Mouse (Mus musculus): ENCODE data around the gene Trip6. TPM values are rescaled to one million over a fixed set of nuclear protein-coding genes. Genes with fewer than 3 reads are reported as not detected.
A peak's percentile ranks its signal among the peaks of the same experiment; 100 is the strongest.

Gene Trip6
- polyA plus RNA-seq (2012; rRNA removed), result 52.6 and 55.2 TPM in 2 replicates

DNA sequence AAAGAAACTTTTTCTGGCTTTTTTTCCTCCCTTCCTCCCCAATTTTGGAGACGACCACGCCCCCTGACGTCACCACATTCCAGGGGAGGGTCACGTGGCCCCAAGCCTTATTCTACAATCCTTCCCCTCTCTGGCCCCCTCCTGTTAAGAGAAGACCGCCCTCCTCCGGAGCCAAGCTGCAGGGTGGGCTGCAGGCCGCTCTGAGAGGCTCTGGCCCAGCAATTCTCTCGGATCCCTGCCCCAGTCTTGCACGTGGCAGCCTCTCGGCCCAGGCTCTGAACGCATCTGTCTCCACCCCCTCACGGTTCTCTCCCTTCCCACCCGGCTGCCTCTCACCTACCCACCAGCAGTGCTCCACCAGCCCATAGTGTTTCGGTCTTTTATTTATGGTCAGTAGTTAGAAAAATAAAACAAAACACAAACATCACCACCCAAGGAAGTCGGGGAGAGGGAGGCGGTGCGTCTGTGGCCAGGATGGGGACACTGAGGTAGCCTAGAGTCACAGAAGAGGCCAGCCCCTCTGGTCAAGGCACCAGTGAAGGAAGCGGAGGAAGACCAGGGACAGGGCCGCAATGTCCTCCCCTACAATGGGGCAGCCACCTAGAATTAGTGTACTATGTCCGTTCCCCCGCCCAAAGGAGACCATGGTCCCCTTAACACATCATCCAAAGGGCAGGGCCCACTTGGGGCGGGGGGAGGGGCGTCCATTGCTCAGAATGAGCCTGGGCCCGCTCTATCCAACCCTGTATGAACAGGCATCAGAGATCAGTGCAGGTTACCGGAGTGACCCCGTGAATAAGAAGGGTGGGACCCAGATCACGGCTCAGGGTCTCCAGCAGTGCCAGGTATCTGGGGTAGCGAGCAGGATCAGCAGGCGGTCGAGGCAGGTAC lies at the start of gene Trip6:
Gene Trip6, minus strand, starts transcription at position 212 of the 891 bp plus-strand sequence.
- Histone ChIP-seq H3K4me3 (replicated peaks; ENCODE audit: extremely low read depth, low read depth, low read length) (peak within 1 kb of the TSS; percentile 66), H3K4me1 (ENCODE audit: control insufficient read depth, insufficient read depth, low read length) (no peaks in the 10 kb centered on the region)
- 27% methylated on average over 30 of the region's 30 CpGs for WGBS
- TF ChIP-seq CTCF (IDR thresholded peaks at IDR 0.05; ENCODE audit: insufficient read depth, low read length) (no peak), POLR2A (IDR thresholded peaks at IDR 0.05; ENCODE audit: borderline replicate concordance, extremely low read depth, low read depth, low read length) (no peak)
- DNase-seq, result peak; percentile 85

DNA sequence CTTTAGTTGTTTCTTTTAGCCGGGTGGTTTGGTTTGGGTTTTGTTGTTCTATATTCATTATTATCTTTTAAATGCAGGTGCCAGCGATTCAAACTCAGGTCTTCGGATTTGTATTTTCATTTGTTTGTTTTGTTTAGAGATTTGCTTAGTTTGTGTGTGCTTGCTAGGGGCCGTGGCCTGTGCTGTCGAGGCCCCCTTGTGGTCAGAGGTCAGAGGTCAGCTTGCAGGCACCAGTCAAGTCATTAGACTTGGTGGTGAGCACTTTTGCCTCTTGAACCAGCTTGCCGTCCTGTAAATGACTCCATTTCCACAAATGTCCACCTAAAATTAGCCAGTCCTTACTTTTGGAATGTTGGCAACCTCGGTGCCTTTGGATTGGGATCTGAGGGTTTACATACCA lies 44.2 kb upstream of the Trip6 start:
- TF ChIP-seq CTCF (IDR thresholded peaks at IDR 0.05; ENCODE audit: insufficient read depth, low read length) (peak; percentile 40), POLR2A (IDR thresholded peaks at IDR 0.05; ENCODE audit: borderline replicate concordance, extremely low read depth, low read depth, low read length) (no peak)
- DNase-seq, result no peak
- no peak overlapping the region for H3K4me3 ChIP-seq (replicated peaks; ENCODE audit: extremely low read depth, low read depth, low read length)
- peaks cover 12% of the 10 kb centered on the region for H3K4me1 ChIP-seq (ENCODE audit: control insufficient read depth, insufficient read depth, low read length)
- 25% methylated on average over 7 of the region's 7 CpGs for WGBS

DNA sequence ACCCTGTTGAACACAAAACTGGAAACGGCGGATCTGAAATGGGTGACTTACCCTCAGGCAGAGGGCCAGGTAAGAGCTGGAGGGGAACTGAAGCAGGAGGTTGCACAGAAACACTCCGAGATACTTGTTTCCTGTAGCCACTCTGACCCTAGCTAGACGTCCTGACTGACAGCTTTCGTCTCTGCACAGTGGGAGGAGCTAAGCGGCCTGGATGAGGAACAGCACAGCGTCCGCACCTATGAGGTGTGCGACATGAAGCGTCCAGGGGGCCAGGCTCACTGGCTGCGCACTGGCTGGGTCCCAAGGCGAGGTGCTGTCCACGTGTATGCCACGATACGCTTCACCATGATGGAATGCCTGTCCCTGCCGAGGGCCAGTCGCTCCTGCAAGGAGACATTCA lies 39.9 kb upstream of the Trip6 start:
- WGBS, result 54% methylated on average over 17 of the region's 17 CpGs
- Histone ChIP-seq H3K4me3 (replicated peaks; ENCODE audit: extremely low read depth, low read depth, low read length) (no peak overlapping the region), H3K4me1 (ENCODE audit: control insufficient read depth, insufficient read depth, low read length) (peaks cover 17% of the 10 kb centered on the region)
- no peak for DNase-seq
- no peak for TF ChIP-seq CTCF (IDR thresholded peaks at IDR 0.05; ENCODE audit: insufficient read depth, low read length)
- TF ChIP-seq POLR2A (IDR thresholded peaks at IDR 0.05; ENCODE audit: borderline replicate concordance, extremely low read depth, low read depth, low read length), result no peak

DNA sequence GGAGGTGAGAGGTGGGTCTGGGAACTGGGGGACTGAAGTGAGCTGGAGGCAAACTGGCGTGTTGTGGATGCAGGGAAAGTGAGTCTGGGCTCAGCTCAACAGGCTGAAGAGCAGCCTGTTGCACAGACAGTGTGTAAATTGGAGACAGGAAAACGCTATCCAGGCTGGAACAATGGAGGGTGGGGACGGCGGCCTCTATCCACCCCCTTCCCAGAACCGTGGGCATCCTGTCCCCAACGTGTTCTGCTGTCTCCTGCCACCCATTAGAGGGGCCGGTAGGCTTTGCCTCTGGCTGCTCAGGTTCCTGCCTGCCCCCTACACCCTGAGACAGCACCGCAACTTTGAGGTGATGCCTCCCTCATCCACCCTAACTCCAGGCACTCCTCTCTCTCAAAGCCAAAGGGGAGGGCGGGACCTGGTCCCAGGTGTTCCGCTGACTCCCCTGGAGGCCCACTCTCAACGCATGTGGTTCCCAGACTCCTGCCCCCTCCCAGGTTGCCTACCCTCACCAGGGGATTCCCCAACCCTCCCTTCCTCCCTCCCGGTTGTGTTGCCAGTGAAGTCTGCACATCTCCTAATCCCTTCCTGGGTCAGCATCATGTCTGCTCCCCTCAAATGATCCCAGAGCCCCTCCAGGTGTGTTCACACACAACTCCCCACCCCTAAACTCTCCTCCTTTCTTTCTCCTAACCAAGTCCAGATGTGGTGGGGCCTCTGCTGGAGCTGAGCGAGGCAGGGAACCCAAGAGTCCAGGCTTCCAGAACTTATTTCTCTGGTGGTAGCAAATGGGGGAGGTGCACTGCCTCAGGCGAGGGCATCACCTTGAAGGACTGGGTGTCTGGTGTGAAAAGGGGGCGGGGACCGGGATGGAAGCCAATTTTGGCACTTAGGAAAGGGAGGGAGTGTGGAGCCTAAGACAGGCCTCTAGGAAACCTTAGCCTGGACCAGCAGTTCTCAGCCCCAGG lies 38.1 kb upstream of the Trip6 start:
- Histone ChIP-seq H3K4me3 (replicated peaks; ENCODE audit: extremely low read depth, low read depth, low read length) (peak overlapping the region; percentile 79), H3K4me1 (ENCODE audit: control insufficient read depth, insufficient read depth, low read length) (peaks cover 16% of the 10 kb centered on the region)
- 26% methylated on average over 16 of the region's 16 CpGs for WGBS
- DNase-seq, result no peak
- no peak for TF ChIP-seq CTCF (IDR thresholded peaks at IDR 0.05; ENCODE audit: insufficient read depth, low read length)
- TF ChIP-seq POLR2A (IDR thresholded peaks at IDR 0.05; ENCODE audit: borderline replicate concordance, extremely low read depth, low read depth, low read length), result peak; percentile 93; the same call in 1 of the 2 replicates

DNA sequence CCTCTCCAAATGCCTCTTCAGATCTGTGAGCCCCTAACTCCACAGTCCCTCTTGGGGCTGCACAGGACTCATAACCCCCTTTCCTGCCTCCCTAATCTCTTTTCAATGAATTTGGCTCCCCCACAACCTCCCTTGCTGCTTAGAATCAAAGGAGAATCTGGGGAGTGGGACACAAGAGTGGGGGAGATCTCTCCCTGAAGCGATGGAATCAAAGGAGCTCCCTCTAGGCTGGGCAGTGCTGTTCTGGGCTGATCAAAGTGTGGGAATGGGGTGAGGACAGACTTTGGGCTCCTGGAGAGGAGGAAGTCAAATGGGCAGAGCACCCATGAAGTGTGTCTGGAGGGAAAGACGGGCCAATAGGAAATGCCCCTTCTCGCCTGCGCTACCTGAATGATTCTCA lies 37.2 kb upstream of the Trip6 start:
- TF ChIP-seq CTCF (IDR thresholded peaks at IDR 0.05; ENCODE audit: insufficient read depth, low read length) (no peak), POLR2A (IDR thresholded peaks at IDR 0.05; ENCODE audit: borderline replicate concordance, extremely low read depth, low read depth, low read length) (no peak)
- Histone ChIP-seq H3K4me1 (ENCODE audit: control insufficient read depth, insufficient read depth, low read length) (peaks cover 16% of the 10 kb centered on the region), H3K4me3 (replicated peaks; ENCODE audit: extremely low read depth, low read depth, low read length) (peak overlapping the region; percentile 79)
- 20% methylated on average over 4 of the region's 4 CpGs for WGBS
- no peak for DNase-seq

DNA sequence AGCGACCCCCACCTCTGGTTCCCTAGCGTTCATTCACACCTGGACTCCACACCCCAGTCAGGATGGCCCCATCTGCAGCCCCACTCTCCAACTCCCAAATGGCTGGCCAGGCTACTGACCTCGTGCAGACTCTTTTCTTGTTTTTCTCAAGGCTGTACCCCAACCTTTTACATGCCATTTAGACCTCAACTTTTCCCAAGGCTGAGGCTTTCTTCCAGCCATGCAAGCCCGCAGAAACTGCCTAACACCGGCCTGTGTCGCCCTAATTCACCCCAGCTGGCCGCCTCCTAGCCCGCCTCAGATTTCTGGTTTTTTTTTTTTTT lies 36.8 kb upstream of the Trip6 start:
- DNase-seq, result no peak
- TF ChIP-seq CTCF (IDR thresholded peaks at IDR 0.05; ENCODE audit: insufficient read depth, low read length) (no peak), POLR2A (IDR thresholded peaks at IDR 0.05; ENCODE audit: borderline replicate concordance, extremely low read depth, low read depth, low read length) (no peak)
- peaks cover 17% of the 10 kb centered on the region for H3K4me1 ChIP-seq (ENCODE audit: control insufficient read depth, insufficient read depth, low read length)
- peak overlapping the region; percentile 79 for H3K4me3 ChIP-seq (replicated peaks; ENCODE audit: extremely low read depth, low read depth, low read length)
- WGBS, result 8% methylated on average over 8 of the region's 8 CpGs

DNA sequence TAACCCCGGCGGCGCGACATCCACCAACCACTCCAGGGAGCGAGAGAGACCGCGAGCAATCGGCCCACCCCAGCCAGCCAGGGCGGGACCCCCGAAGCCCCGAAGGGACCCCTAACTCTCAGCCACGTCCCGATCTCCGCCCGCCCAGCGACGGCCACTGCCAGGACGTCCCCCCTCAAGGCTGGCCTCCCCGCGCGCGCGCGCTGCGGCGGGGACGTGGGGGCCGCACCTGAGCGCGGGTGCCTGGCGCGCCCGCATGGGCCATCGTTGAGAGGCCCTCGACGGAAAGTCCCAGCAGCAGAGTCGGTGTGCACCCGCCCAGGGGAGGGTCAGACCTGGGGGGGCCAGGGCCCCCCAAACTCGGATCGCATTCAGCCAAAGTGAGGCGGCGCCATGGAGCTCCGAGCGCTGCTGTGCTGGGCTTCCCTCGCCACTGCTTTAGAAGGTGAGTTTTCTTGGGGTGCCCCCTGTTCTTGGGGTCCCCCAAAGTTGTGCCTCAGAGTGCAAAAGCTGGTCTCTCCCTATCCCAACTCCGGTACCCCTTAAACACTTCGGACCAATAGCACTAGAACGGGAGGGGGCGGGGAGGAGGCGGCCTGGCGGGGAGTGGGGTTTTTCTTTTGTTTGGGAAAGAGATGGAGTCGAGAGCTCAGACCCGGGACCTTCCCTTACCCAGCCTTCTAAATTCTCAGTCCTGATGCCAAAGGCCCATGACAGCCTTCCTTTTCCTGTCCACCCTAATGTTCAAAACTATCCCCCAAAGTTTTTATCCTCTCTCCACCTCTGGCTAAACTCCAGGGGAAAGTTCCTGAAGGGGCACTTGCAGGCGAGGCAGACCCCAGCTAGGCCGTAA lies 36.2 kb upstream of the Trip6 start:
- H3K4me3 ChIP-seq (replicated peaks; ENCODE audit: extremely low read depth, low read depth, low read length), result peak overlapping the region; percentile 79

DNA sequence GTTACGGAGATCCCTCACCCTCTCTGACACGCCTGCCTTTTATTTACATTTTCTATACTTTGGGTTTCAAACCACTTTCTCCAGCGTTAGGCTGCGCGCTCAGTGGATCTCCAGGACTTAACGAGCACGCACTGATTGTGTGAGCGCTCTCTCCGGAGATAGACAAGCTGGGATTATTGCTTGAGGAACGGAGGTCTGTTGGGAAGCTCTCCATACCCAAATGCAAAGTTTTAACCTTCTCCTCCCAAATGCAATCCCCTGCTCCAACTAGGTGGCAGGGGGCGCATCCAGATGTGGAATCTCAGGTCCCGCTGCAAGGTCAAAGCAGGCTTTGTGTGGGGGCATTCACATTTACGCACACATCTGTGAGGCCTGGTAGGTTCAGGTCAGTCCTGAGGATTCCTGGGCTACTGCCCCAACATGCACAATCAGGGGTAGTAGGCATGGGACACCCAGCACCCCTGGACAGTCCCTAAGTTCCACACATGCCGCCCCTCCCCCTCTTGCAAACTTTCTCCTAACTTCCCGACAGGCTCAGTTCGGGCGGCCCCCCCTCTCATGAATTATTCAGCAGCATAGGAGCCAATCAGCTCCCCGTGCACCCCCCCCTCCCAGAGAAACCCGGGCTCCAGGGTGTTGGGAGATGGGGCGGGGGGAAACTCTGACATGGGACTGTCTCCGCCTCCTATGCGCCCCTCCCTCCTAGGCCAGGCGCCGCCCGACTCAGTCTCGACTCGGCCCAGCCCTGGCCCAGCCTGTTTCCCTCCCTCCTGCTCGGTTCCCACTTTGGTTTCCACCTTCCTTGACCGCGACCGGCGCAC lies 35.4 kb upstream of the Trip6 start, which contains the start of gene Ephb4:
Gene Ephb4, plus strand, starts transcription at position 726 of the 821 bp plus-strand sequence.
- WGBS, result 1% methylated on average over 32 of the region's 32 CpGs
- Histone ChIP-seq H3K4me1 (ENCODE audit: control insufficient read depth, insufficient read depth, low read length) (peaks cover 15% of the 10 kb centered on the region), H3K4me3 (replicated peaks; ENCODE audit: extremely low read depth, low read depth, low read length) (peak within 1 kb of the TSS; percentile 79)
- 0 out of 2 replicates have a peak, but pooled peaks have one; percentile 3 for TF ChIP-seq CTCF (IDR thresholded peaks at IDR 0.05; ENCODE audit: insufficient read depth, low read length)
- peak; percentile 95; the same call in 1 of the 2 replicates for TF ChIP-seq POLR2A (IDR thresholded peaks at IDR 0.05; ENCODE audit: borderline replicate concordance, extremely low read depth, low read depth, low read length)
- peak; percentile 88 for DNase-seq

More for the DNA sequence above, 36.2 kb upstream of the Trip6 start:
- peaks cover 16% of the 10 kb centered on the region for H3K4me1 ChIP-seq (ENCODE audit: control insufficient read depth, insufficient read depth, low read length)
- 1% methylated on average over 55 of the region's 55 CpGs for WGBS
- no peak for DNase-seq
- no peak for TF ChIP-seq POLR2A (IDR thresholded peaks at IDR 0.05; ENCODE audit: borderline replicate concordance, extremely low read depth, low read depth, low read length)
- no peak for TF ChIP-seq CTCF (IDR thresholded peaks at IDR 0.05; ENCODE audit: insufficient read depth, low read length)
